Mouse (Mus musculus): ENCODE results near the gene Tex9.
"Not testable (repeated sequence)": the region's sequence is repeated elsewhere in the genome, so short reads cannot be mapped to it uniquely, and the experiment has no call there.

Gene Tex9

GRCm38 (mm10) chr9:72488523-72488922 lies 3.5 kb downstream of the Tex9 start:
- in situ Hi-C loops (cut with MboI, MseI), result no loop called here

- in situ Hi-C loops (cut with MboI, MseI), result no loop called here
Measured at GRCm38 (mm10) chr9:72479276-72479675, 12.7 kb downstream of the Tex9 start.

DNA sequence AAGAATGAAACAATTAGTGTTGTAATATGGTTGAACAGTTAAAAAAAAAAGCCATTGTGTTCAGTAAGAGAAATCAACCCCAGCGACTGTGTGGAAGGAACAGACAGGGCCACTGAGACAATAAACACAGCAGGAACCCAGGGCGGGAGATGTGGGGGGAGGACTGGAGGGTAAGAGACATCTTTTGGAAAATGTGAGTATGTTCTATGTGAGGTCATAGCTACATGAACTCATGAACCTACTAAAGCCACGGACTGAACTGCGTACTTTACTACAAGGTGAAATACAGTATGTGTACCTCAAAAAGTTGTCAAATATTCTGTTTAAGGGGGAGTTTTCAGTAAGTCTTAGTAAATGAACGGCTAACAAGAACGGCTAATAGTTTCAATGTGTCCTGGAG lies 14.7 kb downstream of the Tex9 start:
- in situ Hi-C loops (cut with MboI, MseI), result no loop called here

DNA sequence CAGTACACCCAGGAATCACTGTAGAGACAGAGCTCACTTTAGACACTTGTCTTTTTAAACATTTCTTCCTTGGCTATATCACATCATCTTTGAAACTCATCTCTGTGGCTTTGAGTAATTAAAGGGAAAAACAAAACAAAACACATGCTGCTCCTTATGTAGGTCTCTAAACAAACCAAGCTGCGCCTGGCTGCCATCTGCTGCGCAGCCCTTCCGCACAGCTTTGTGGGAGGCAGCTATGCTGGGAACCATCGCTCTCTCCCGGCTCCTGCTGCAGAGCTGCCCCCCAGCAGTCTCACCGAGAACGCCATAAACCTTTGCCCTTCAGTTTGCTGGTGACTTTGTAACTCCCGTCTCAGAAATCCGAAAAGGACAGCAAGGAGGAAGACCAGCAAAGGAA lies 16.5 kb downstream of the Tex9 start:
- in situ Hi-C loops (cut with MboI, MseI), result no loop called here

DNA sequence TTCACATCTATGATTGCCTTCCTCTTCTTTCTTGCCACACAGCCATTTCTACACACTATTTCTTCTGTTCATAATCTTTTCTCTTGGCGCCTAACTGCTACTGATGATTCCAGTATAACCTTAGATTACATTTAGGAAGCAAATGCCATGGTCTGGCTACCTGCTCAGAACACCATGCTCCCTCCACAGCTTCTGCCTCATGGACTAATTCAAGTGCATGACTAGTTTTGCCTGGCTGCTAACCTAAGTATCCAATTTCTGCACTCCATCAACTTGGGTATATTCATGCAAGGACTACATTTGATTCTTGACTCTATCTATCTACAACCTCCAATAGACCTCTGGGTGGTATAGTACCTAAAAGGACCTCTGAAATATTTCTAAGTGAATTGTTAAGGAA lies 22.2 kb downstream of the Tex9 start:
- in situ Hi-C loops (cut with MboI, MseI), result loop anchor here (5.0 kb wide), 1 partner anchor 52 kb away; no protein-coding TSS in a partner anchor

DNA sequence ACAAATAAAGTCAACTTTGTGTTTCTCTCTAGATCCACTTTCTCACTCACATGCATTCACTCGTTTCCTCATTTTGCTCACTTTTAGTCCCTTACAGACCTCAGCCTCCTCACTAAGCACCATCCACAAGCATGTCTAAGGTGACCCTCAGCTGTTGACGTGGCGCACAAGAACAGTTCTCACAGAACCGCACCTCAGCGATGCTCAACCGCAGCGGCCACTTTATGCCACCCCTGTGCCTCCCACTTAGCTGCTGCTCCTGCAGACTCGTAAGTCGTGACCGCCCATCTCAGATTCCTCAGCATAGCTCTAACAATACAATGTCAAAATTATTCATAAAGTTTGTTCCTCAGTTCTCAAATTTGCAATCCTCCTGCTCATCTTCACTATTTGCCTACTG lies 23.4 kb downstream of the Tex9 start:
- in situ Hi-C loops (cut with MboI, MseI), result loop anchor here (5.0 kb wide), 1 partner anchor 54 kb away; no protein-coding TSS in a partner anchor

DNA sequence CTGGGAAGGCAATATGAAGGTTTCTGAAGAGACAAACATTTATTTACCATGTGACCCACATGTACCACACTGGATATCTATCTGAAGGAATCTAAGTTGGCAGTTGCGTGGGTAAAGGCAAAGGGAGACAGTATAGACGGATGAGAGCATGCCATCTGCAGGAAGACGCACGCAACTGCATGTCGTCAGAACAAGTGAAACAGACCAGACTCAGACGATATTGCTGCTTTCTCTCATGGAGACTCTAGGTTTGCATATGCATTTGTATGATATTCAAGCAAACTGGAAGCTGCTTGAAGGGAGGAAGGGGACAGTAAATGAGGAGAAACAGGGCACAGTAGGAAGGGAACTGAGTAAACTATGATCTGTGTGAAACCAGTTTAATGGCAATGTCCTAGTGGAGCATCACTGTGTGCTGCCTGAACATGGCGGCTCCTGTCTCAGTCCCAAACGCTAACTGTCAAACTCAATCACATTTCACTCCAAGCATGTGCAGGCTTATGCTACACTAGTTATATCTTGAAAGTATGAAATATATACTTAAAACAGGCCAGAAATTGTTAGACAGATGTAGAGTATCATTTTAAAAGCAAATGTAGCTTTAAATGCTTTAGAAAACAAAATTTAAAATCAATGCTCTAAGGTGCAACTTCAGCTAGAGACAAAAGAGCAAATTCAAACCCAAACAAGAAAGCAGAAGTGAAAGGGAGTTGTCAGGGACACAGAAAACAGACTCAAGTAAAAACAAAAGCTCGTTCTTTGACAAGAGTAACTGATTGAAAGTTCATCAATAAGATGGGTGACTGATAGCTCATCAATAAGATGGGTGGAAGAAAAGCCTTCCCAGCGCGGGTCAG lies 24.2 kb downstream of the Tex9 start:
- in situ Hi-C loops (cut with MboI, MseI), result loop anchor here (5.0 kb wide), 1 partner anchor 55 kb away; no protein-coding TSS in a partner anchor

DNA sequence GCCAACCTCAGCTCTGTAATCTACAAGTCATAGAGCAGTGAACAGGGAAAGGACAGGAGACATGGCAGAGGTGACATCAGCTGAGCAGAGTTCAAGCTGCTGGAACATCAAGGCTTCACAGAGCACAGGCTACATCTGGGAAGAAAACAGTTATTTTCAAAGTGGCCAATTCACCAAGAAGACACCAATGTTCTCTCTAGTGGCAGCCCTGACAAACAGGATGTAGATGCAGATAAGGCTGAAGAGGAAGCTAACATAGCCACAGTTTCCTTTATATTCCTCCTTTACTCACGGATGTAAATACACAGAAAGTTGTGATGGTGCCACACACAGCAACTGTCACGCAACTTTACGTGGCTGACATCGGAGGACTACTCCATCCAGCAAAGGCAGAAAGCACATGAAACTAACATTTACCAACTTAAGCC lies 26.2 kb downstream of the Tex9 start:
- in situ Hi-C loops (cut with MboI, MseI), result loop anchor here (5.0 kb wide), 1 partner anchor 57 kb away; no protein-coding TSS in a partner anchor

DNA sequence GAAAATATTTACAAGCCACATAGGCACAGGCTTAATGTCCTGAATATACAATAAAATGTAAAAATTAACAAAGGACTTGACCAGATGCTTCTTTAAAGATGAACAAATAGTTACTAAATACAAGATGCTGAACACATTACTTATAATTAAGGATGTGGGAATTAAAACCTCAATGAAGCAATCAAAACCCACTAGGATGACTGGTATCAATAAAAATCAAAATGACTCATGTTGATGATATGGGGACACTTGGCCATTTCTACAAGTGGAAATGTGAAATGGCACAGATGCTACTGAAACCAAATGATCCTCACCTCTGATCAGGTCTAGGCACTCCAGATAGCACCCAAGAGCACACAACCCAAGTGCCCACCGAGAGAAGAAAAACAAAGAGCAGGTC lies 27.2 kb downstream of the Tex9 start:
- in situ Hi-C loops (cut with MboI, MseI), result loop anchor here (5.0 kb wide), 1 partner anchor 57 kb away; no protein-coding TSS in a partner anchor

GRCm38 (mm10) chr9:72462427-72462826 lies 29.6 kb downstream of the Tex9 start:
- in situ Hi-C loops (cut with MboI, MseI), result no loop called here

GRCm38 (mm10) chr9:72460767-72461166 lies 31.2 kb downstream of the Tex9 start:
- in situ Hi-C loops (cut with MboI, MseI), result no loop called here

DNA sequence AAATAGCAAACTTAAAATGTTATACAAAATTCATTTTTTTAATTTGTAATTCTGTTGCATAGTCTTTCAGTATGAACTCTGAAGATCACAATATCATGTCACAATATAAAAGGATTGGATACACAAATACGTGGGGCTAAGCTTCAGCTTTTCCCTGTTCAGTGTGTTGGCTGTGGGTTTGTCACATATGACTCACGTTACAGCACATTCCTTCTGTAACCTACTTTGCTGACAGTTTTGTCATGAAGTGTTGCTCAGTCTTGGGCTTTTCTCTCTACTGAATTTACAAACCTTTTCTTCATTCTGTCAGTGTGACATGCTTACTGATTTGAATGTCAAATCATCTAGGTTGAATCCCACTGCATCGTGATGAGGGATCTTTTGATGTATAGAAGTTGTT lies 32.3 kb downstream of the Tex9 start:
- in situ Hi-C loops (cut with MboI, MseI), result no loop called here

DNA sequence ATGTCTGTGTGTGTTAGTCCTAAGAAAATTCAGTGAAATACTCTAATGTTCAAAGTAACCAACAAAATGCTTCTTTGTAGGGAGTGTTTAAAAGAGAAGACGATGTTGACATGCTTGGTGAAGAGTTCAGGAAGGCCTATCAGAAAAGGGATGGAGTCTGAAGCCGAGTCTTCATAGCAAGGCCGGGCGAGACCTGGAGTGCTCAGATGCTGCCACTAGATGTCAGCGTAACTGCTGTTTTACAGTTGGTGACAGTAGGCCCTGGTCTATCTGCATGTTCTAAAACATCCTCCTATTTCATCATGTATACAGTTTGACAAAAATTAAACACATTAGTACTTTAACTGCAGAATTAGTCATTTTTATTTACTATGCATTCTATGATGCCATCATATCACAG lies 33.8 kb downstream of the Tex9 start:
- in situ Hi-C loops (cut with MboI, MseI), result no loop called here

GRCm38 (mm10) chr9:72456374-72456773 lies 35.6 kb downstream of the Tex9 start:
- in situ Hi-C loops (cut with MboI, MseI), result no loop called here

DNA sequence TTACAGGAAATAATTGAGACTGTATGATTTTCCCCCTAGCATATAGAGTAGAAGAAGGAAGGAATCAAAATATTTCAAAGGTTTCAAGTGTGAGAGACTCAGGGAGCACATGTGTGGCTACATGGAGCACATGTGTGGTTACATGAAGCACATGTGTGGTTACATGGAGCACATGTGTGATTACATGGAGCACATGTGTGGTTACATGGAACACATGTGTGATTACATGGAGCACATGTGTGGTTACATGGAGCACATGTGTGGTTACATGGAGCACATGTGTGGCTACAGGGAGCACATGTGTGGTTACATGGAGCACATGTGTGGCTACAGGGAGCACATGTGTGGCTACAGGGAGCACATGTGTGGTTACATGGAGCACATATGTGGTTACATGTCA lies 37.7 kb downstream of the Tex9 start:
- in situ Hi-C loops (cut with MboI, MseI), result not testable (repeated sequence)

DNA sequence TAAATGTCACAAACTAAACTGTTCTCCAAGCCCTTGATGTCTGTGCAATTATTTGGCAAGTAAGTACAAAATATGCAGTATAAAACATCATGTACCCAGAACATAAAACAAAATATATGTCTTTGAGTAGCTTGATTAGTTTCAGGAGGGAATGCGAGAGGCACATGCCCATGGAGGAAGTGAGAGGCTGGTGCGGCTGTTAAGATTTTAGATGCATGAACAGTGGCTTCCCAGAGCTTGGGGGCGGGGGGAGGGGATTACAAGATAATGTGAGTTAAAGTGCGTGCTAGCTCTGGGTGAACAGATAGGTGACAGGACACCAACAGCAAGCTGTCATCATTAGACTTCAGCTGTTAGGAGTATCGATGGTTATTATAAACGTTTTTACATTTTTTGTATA lies 40.9 kb downstream of the Tex9 start:
- in situ Hi-C loops (cut with MboI, MseI), result no loop called here

- in situ Hi-C loops (cut with MboI, MseI), result no loop called here
Measured at GRCm38 (mm10) chr9:72450363-72450762, 41.6 kb downstream of the Tex9 start.

GRCm38 (mm10) chr9:72449841-72450240 lies 42.2 kb downstream of the Tex9 start:
- in situ Hi-C loops (cut with MboI, MseI), result no loop called here

GRCm38 (mm10) chr9:72449367-72449766 lies 42.6 kb downstream of the Tex9 start:
- in situ Hi-C loops (cut with MboI, MseI), result no loop called here

DNA sequence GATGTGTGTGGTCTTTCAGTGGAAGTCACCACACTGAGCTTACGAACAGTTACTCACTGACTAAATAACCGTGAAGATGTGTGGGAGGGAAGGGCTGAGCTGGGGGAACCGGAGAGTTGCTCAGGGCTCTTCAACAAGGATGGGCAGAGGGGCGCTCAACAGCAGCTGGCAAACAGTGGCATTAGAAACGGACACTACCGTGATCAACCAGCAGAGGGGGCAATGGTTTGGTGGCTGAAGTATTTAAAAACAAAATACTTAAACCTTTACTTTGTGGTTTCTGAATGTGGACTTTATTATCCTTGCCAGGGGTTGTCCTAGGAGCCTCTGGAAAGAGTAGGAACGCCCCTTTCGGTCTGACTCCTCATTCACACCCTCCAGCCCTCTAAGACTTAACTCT lies 44.0 kb downstream of the Tex9 start:
- in situ Hi-C loops (cut with MboI, MseI), result no loop called here

- in situ Hi-C loops (cut with MboI, MseI), result no loop called here
Measured at GRCm38 (mm10) chr9:72441927-72442715, 49.9 kb downstream of the Tex9 start.
